Mouse (Mus musculus): ENCODE data around the gene Mlh3.
"Not testable (repeated sequence)": the region's sequence is repeated elsewhere in the genome, so short reads cannot be mapped to it uniquely, and the experiment has no call there.

Mlh3 gene

GRCm38 (mm10) chr12:85270319-85270718 is at the start of gene Mlh3:
Mlh3 (minus strand) TSS chr12:85270599.
- DNase-seq = peak; percentile 91

- no peak for DNase-seq
These were observed 38.3 kb upstream of the Mlh3 start for GRCm38 (mm10) chr12:85308651-85309050.

- peak; percentile 78 for DNase-seq
These were observed 35.0 kb upstream of the Mlh3 start for GRCm38 (mm10) chr12:85305247-85305892.

GRCm38 (mm10) chr12:85304725-85305124 is 34.3 kb upstream of the Mlh3 start:
- DNase-seq = no peak

- no peak for DNase-seq
These were observed 32.9 kb upstream of the Mlh3 start for GRCm38 (mm10) chr12:85303256-85303655.

GRCm38 (mm10) chr12:85298835-85299180 is 28.4 kb upstream of the Mlh3 start:
- DNase-seq = no peak

GRCm38 (mm10) chr12:85298127-85298834 is 27.9 kb upstream of the Mlh3 start:
- DNase-seq = no peak

- no peak for DNase-seq
These were observed 27.1 kb upstream of the Mlh3 start for GRCm38 (mm10) chr12:85297345-85297997.

- no peak for DNase-seq
These were observed 26.5 kb upstream of the Mlh3 start for GRCm38 (mm10) chr12:85296915-85297314.

GRCm38 (mm10) chr12:85295506-85295905 is 25.1 kb upstream of the Mlh3 start:
- DNase-seq = no peak

GRCm38 (mm10) chr12:85292906-85293305 is 22.5 kb upstream of the Mlh3 start:
- no peak for DNase-seq

GRCm38 (mm10) chr12:85292288-85292687 is 21.9 kb upstream of the Mlh3 start:
- no peak for DNase-seq

GRCm38 (mm10) chr12:85291541-85291940 is 21.1 kb upstream of the Mlh3 start:
- DNase-seq = no peak

- DNase-seq = peak; percentile 58
These were observed 20.2 kb upstream of the Mlh3 start for GRCm38 (mm10) chr12:85290633-85291032.

GRCm38 (mm10) chr12:85289157-85290000 is 19.0 kb upstream of the Mlh3 start:
- peak; percentile 69 for DNase-seq

- peak; percentile 96 for DNase-seq
These were observed 18.2 kb upstream of the Mlh3 start, which contains the start of gene Zc2hc1c for GRCm38 (mm10) chr12:85288486-85289156. Zc2hc1c (plus strand) TSS chr12:85288591.

- DNase-seq = no peak
These were observed 17.5 kb upstream of the Mlh3 start, which contains the start of gene Acyp1 for GRCm38 (mm10) chr12:85287809-85288485. Acyp1 (minus strand) TSS chr12:85288438.

- DNase-seq = no peak
These were observed 16.5 kb upstream of the Mlh3 start for GRCm38 (mm10) chr12:85286941-85287340.

GRCm38 (mm10) chr12:85284996-85285395 is 14.6 kb upstream of the Mlh3 start:
- no peak for DNase-seq

GRCm38 (mm10) chr12:85284331-85284730 is 13.9 kb upstream of the Mlh3 start:
- no peak for DNase-seq

- not testable (repeated sequence) for DNase-seq
These were observed 11.4 kb upstream of the Mlh3 start for GRCm38 (mm10) chr12:85281756-85282155.

Data from kidney, adult 11 months (tissue).